In genomic region chr4:107931453-107931852, GRCm38 (mm10) we compare ENCODE assay signal across 32 mouse cellular contexts. TPM values are rescaled to one million over a fixed set of nuclear protein-coding genes. Genes with fewer than 3 reads are reported as not detected.
DNase-seq lines count a peak whose midpoint lies in the region; ATAC-seq and TF ChIP-seq lines count a peak whose summit lies in the region.
"Had no signal": no experiment of that assay in that cellular context is flagged by ENCODE, and none has a peak within 500 bp of the region (broad histone marks: within the 10 kb centered on the region; RNA-seq: fewer than 3 reads in every experiment).

No protein-coding gene starts in this region.

- no peak for ATAC-seq in intestine, postnatal 0 days
- ATAC-seq in intestine, embryonic 15.5 days, result no peak
- ATAC-seq in lung, postnatal 0 days, result no peak
- no peak for ATAC-seq in Patski
- ATAC-seq: CD4-positive, CD25-positive, alpha-beta regulatory T cell, adult 4 months; forebrain, embryonic 14.5 days; inflammation-experienced regulatory T-cells, adult 6 months; midbrain, embryonic 15.5 days had no signal

- H3K9me3 ChIP-seq in intestine, postnatal 0 days (ENCODE audit: control insufficient read depth), result no peaks in the 10 kb centered on the region
- no peaks in the 10 kb centered on the region for H3K9me3 ChIP-seq in intestine, embryonic 15.5 days
- H3K9me3 ChIP-seq in lung, postnatal 0 days (ENCODE audit: low read length), result no peaks in the 10 kb centered on the region
- H3K9me3 ChIP-seq: heart, embryonic 12.5 days; limb, embryonic 13.5 days; midbrain, embryonic 15.5 days had no signal

- no peaks in the 10 kb centered on the region for H3K4me1 ChIP-seq in intestine, postnatal 0 days (replicated peaks; ENCODE audit: control insufficient read depth, insufficient read depth, low read length)
- H3K4me1 ChIP-seq in intestine, embryonic 15.5 days (replicated peaks), result no peaks in the 10 kb centered on the region
- no peaks in the 10 kb centered on the region for H3K4me1 ChIP-seq in lung, postnatal 0 days (ENCODE audit: insufficient read depth, low read depth, low read length)
- no peaks in the 10 kb centered on the region for H3K4me1 ChIP-seq in cerebellum, adult 2 months (ENCODE audit: control insufficient read depth, insufficient read depth, low read length)
- H3K4me1 ChIP-seq: heart, embryonic 12.5 days; limb, embryonic 13.5 days; midbrain, embryonic 15.5 days had no signal

- no peak overlapping the region for H3K27ac ChIP-seq in intestine, postnatal 0 days (ENCODE audit: low read depth, low read length)
- H3K27ac ChIP-seq in intestine, embryonic 15.5 days, result no peak overlapping the region
- no peak overlapping the region for H3K27ac ChIP-seq in lung, postnatal 0 days (ENCODE audit: low read length)
- no peak overlapping the region for H3K27ac ChIP-seq in cerebellum, adult 2 months (ENCODE audit: insufficient read depth, low read length)
- H3K27ac ChIP-seq: hindbrain, embryonic 14.5 days; limb, embryonic 13.5 days; midbrain, embryonic 15.5 days had no signal

- H3K4me2 ChIP-seq in intestine, postnatal 0 days (replicated peaks; ENCODE audit: low read depth), result no peak overlapping the region
- no peak overlapping the region for H3K4me2 ChIP-seq in intestine, embryonic 15.5 days (replicated peaks)
- no peak overlapping the region for H3K4me2 ChIP-seq in lung, postnatal 0 days (replicated peaks; ENCODE audit: low read depth, low read length)
- H3K4me2 ChIP-seq: heart, embryonic 12.5 days; hindbrain, embryonic 14.5 days; limb, embryonic 13.5 days; liver, embryonic 11.5 days; midbrain, embryonic 15.5 days had no signal

- no peak for TF ChIP-seq POLR2A in cerebellum, adult 2 months (IDR thresholded peaks at IDR 0.05; ENCODE audit: borderline replicate concordance, insufficient read depth, low read length)

- peak; percentile 38 for TF ChIP-seq CTCF in intestine, postnatal 0 days (IDR thresholded peaks at IDR 0.05; ENCODE audit: low read depth)
- TF ChIP-seq CTCF in lung, postnatal 0 days (IDR thresholded peaks at IDR 0.05), result peak; percentile 32
- peak; percentile 48 for TF ChIP-seq CTCF in Patski (IDR thresholded peaks at IDR 0.05)
- no peak for TF ChIP-seq CTCF in cerebellum, adult 2 months (IDR thresholded peaks at IDR 0.05; ENCODE audit: borderline replicate concordance, insufficient read depth, low read depth, low read length)

- no peaks in the 10 kb centered on the region for H3K36me3 ChIP-seq in intestine, postnatal 0 days (ENCODE audit: control insufficient read depth, insufficient read depth)
- H3K36me3 ChIP-seq in intestine, embryonic 15.5 days, result no peaks in the 10 kb centered on the region
- no peaks in the 10 kb centered on the region for H3K36me3 ChIP-seq in lung, postnatal 0 days (ENCODE audit: insufficient read depth, low read length)
- H3K36me3 ChIP-seq: heart, embryonic 12.5 days; limb, embryonic 13.5 days; midbrain, embryonic 15.5 days had no signal

- in situ Hi-C loops in Patski (cut with MboI; ENCODE audit: low pct_unique_long_range_greater_than_20kb), result no loop called here

- no peak for DNase-seq in lung, postnatal 0 days (ENCODE audit: low spot score)
- DNase-seq in lung, postnatal 4 days, result no peak
- DNase-seq in Patski (ENCODE audit: low read depth, low spot score), result no peak
- no peak for DNase-seq in cerebellum, adult 2 months
- DNase-seq in adrenal gland, postnatal 25 days, result no peak
- DNase-seq: adrenal gland, postnatal 14 days; cerebellum, adult 18-20 months; cerebellum, postnatal 14 days; gastrocnemius, postnatal 36 days; heart, adult 18-20 months; heart, postnatal 4 days; kidney, adult 8-10 months; kidney, postnatal 10 days; layer of hippocampus, adult 9-11 months; lung, postnatal 10 days; right cerebral cortex, adult 18-20 months; spleen, adult 18-20 months; thymus, adult 2 months; thymus, postnatal 36 days had no signal

- H3K9ac ChIP-seq in intestine, postnatal 0 days (ENCODE audit: low read depth, low read length), result no peak overlapping the region
- no peak overlapping the region for H3K9ac ChIP-seq in intestine, embryonic 15.5 days
- H3K9ac ChIP-seq in lung, postnatal 0 days (replicated peaks; ENCODE audit: low read depth), result no peak overlapping the region
- H3K9ac ChIP-seq: heart, embryonic 12.5 days; hindbrain, embryonic 14.5 days; limb, embryonic 13.5 days; midbrain, embryonic 15.5 days had no signal

- H3K27me3 ChIP-seq in intestine, postnatal 0 days (replicated peaks; ENCODE audit: control insufficient read depth, insufficient read depth, low read length), result no peaks in the 10 kb centered on the region
- no peaks in the 10 kb centered on the region for H3K27me3 ChIP-seq in intestine, embryonic 15.5 days (replicated peaks)
- no peaks in the 10 kb centered on the region for H3K27me3 ChIP-seq in lung, postnatal 0 days (replicated peaks; ENCODE audit: insufficient read depth, low read length)
- H3K27me3 ChIP-seq in Patski, result no peaks in the 10 kb centered on the region
- H3K27me3 ChIP-seq in cerebellum, adult 2 months (ENCODE audit: control insufficient read depth, insufficient read depth, low read length), result no peaks in the 10 kb centered on the region
- H3K27me3 ChIP-seq: heart, embryonic 12.5 days; limb, embryonic 13.5 days; midbrain, embryonic 15.5 days had no signal

- CTCF ChIA-PET in Patski (lab: Charles Lee), result interaction anchor here (1.6 kb wide), 1 partner anchor 395 kb away, joined by 5 read pairs; no protein-coding TSS in a partner anchor

- no peak for TF ChIP-seq EP300 in lung, postnatal 0 days (IDR thresholded peaks at IDR 0.05)

- POLR2A ChIA-PET in Patski (lab: Charles Lee), result no interaction called here

- H3K4me3 ChIP-seq in intestine, postnatal 0 days (ENCODE audit: low read depth, low read length), result no peak overlapping the region
- H3K4me3 ChIP-seq in intestine, embryonic 15.5 days (replicated peaks), result no peak overlapping the region
- H3K4me3 ChIP-seq in lung, postnatal 0 days (ENCODE audit: low read depth, low read length), result no peak overlapping the region
- H3K4me3 ChIP-seq in cerebellum, adult 2 months (replicated peaks; ENCODE audit: insufficient read depth, low read depth, low read length), result no peak overlapping the region
- H3K4me3 ChIP-seq: heart, embryonic 12.5 days; limb, embryonic 13.5 days; midbrain, embryonic 15.5 days had no signal

- WGBS in intestine, postnatal 0 days, result 76% methylated on average over 3 of the region's 3 CpGs
- 75% methylated on average over 3 of the region's 3 CpGs for WGBS in intestine, embryonic 15.5 days
- 61% methylated on average over 3 of the region's 3 CpGs for WGBS in lung, postnatal 0 days
- 84% methylated on average over 3 of the region's 3 CpGs for WGBS in cerebellum, adult 2 months

RNA-seq across cellular contexts. Expression of gene Cpt2, which starts 8.0 kb away (rescaled TPM):
- polyA plus RNA-seq in intestine, postnatal 0 days (2015; fragmentation: Nextera tagmentation; extraction: Ambion mirVana), result 128 and 130 TPM in 2 replicates
- polyA plus RNA-seq in intestine, embryonic 15.5 days (2015; fragmentation: Nextera tagmentation; extraction: Ambion mirVana), result 106 TPM in 2 replicates
- 32.2 and 33.9 TPM in 2 replicates for polyA plus RNA-seq in lung, postnatal 0 days (2015; fragmentation: Nextera tagmentation; extraction: Ambion mirVana)
- polyA plus RNA-seq in Patski (2021), result 46.6 TPM
- 15.4 and 16.2 TPM in 2 replicates for polyA plus RNA-seq in cerebellum, adult 2 months (2012; rRNA removed)
- 180 TPM in 2 replicates for total RNA-seq in adrenal gland, postnatal 25 days (2021)

RNA-seq across cellular contexts. Expression of gene Slc1a7, which starts 36.7 kb away (rescaled TPM):
- polyA plus RNA-seq in intestine, postnatal 0 days (2015; fragmentation: Nextera tagmentation; extraction: Ambion mirVana), result 0.10 and 0.14 TPM in 2 replicates
- 0.11 and 0.15 TPM in 2 replicates for polyA plus RNA-seq in intestine, embryonic 15.5 days (2015; fragmentation: Nextera tagmentation; extraction: Ambion mirVana)
- polyA plus RNA-seq in lung, postnatal 0 days (2015; fragmentation: Nextera tagmentation; extraction: Ambion mirVana), result 0.17 and 0.48 TPM in 2 replicates
- 0.04 TPM for polyA plus RNA-seq in Patski (2021)
- polyA plus RNA-seq in cerebellum, adult 2 months (2012; rRNA removed), result 0.10 TPM in 1 of 2 replicates, not detected in the other
- total RNA-seq in adrenal gland, postnatal 25 days (2021), result 0.58 TPM in 1 of 2 replicates, not detected in the other
- total RNA-seq: heart, postnatal 4 days; neutrophil, adult 5-6 weeks had no signal
- polyA plus RNA-seq: CD4-positive, CD25-positive, alpha-beta regulatory T cell, adult 4 months; forebrain, embryonic 14.5 days; heart, embryonic 12.5 days; inflammation-experienced regulatory T-cells, adult 6 months; limb, embryonic 13.5 days; liver, embryonic 11.5 days; liver, embryonic 16.5 days; midbrain, embryonic 15.5 days; neural tube, embryonic 11.5 days had no signal

RNA-seq across cellular contexts. Expression of gene 0610037L13Rik, which starts 41.8 kb away (rescaled TPM):
- 72.4 and 76.2 TPM in 2 replicates for polyA plus RNA-seq in intestine, postnatal 0 days (2015; fragmentation: Nextera tagmentation; extraction: Ambion mirVana)
- polyA plus RNA-seq in intestine, embryonic 15.5 days (2015; fragmentation: Nextera tagmentation; extraction: Ambion mirVana), result 106 and 109 TPM in 2 replicates
- polyA plus RNA-seq in lung, postnatal 0 days (2015; fragmentation: Nextera tagmentation; extraction: Ambion mirVana), result 92.4 and 92.7 TPM in 2 replicates
- 33.1 TPM for polyA plus RNA-seq in Patski (2021)
- polyA plus RNA-seq in cerebellum, adult 2 months (2012; rRNA removed), result 129 and 137 TPM in 2 replicates
- total RNA-seq in adrenal gland, postnatal 25 days (2021), result 53.2 and 79.0 TPM in 2 replicates

RNA-seq across cellular contexts. Expression of gene Magoh, which starts 51.9 kb away (rescaled TPM):
- polyA plus RNA-seq in intestine, postnatal 0 days (2015; fragmentation: Nextera tagmentation; extraction: Ambion mirVana), result 114 and 121 TPM in 2 replicates
- polyA plus RNA-seq in intestine, embryonic 15.5 days (2015; fragmentation: Nextera tagmentation; extraction: Ambion mirVana), result 160 and 194 TPM in 2 replicates
- polyA plus RNA-seq in lung, postnatal 0 days (2015; fragmentation: Nextera tagmentation; extraction: Ambion mirVana), result 111 TPM in 2 replicates
- 126 TPM for polyA plus RNA-seq in Patski (2021)
- 58.7 and 64.4 TPM in 2 replicates for polyA plus RNA-seq in cerebellum, adult 2 months (2012; rRNA removed)
- 71.6 and 79.4 TPM in 2 replicates for total RNA-seq in adrenal gland, postnatal 25 days (2021)
